Mouse (Mus musculus): Measurements from ENCODE around the gene Rimkla. TPM values are rescaled to one million over a fixed set of nuclear protein-coding genes. Genes with fewer than 3 reads are reported as not detected.

Gene Rimkla
- polyA plus RNA-seq, 1 experiment from 2014 or later = 0.67 TPM

- Histone ChIP-seq H3K4me3 (ENCODE audit: low read depth, low read length) (no peak overlapping the region), H3K27me3 (ENCODE audit: control insufficient read depth, insufficient read depth, low read length) (no peaks in the 10 kb centered on the region), H3K4me1 (ENCODE audit: control insufficient read depth, insufficient read depth, low read length) (no peaks in the 10 kb centered on the region), H3K9ac (ENCODE audit: low read length) (no peak overlapping the region), H3K27ac (replicated peaks; ENCODE audit: low read depth, low read length) (no peak overlapping the region), H3K9me3 (ENCODE audit: control insufficient read depth, low read length) (no peaks in the 10 kb centered on the region), H3K4me2 (ENCODE audit: low read depth, severe bottlenecking) (no peak overlapping the region), H3K36me3 (ENCODE audit: control insufficient read depth, insufficient read depth, low read length) (no peaks in the 10 kb centered on the region)
- DNase-seq (ENCODE audit: low spot score) (no peak), ATAC-seq (ENCODE audit: insufficient number of reproducible peaks, low FRiP score, low TSS enrichment, low read depth) (no peak)
Measured at GRCm38 (mm10) chr4:119526329-119526845, 34.0 kb upstream of the Rimkla start.

DNA sequence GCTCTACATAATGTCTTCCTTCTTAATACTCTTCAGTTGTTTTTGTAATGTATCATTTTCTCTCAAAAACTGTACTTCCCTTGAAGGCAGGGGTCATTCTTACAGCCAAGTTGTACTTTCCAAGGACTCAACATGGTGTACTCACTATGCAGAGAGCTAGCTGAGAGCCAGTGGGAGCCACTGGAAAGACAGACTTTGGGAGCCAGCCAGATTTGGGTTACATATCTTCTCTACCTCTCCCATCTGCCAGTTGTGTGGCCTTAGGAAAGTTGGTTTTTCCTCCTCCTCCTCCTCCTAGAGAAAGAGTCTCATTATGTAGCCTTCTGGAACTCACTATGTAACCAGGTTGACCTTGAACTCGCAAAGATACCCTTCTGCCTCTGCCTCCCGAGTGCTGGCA lies 32.0 kb upstream of the Rimkla start:
- no peaks in the 10 kb centered on the region for H3K4me1 ChIP-seq (ENCODE audit: control insufficient read depth, insufficient read depth, low read length)
- no peak overlapping the region for H3K4me2 ChIP-seq (ENCODE audit: low read depth, severe bottlenecking)
- H3K4me3 ChIP-seq (ENCODE audit: low read depth, low read length) = no peak overlapping the region
- WGBS = 82% methylated on average over 2 of the region's 2 CpGs
- H3K27me3 ChIP-seq (ENCODE audit: control insufficient read depth, insufficient read depth, low read length) = no peaks in the 10 kb centered on the region
- H3K27ac ChIP-seq (replicated peaks; ENCODE audit: low read depth, low read length) = no peak overlapping the region
- H3K36me3 ChIP-seq (ENCODE audit: control insufficient read depth, insufficient read depth, low read length) = no peaks in the 10 kb centered on the region
- H3K9me3 ChIP-seq (ENCODE audit: control insufficient read depth, low read length) = no peaks in the 10 kb centered on the region
- H3K9ac ChIP-seq (ENCODE audit: low read length) = no peak overlapping the region
- ATAC-seq (ENCODE audit: insufficient number of reproducible peaks, low FRiP score, low TSS enrichment, low read depth) (no peak), DNase-seq (ENCODE audit: low spot score) (no peak)

- Histone ChIP-seq H3K9me3 (ENCODE audit: control insufficient read depth, low read length) (no peaks in the 10 kb centered on the region), H3K4me1 (ENCODE audit: control insufficient read depth, insufficient read depth, low read length) (no peaks in the 10 kb centered on the region), H3K4me3 (ENCODE audit: low read depth, low read length) (no peak overlapping the region), H3K27ac (replicated peaks; ENCODE audit: low read depth, low read length) (no peak overlapping the region), H3K4me2 (ENCODE audit: low read depth, severe bottlenecking) (no peak overlapping the region), H3K9ac (ENCODE audit: low read length) (no peak overlapping the region), H3K36me3 (ENCODE audit: control insufficient read depth, insufficient read depth, low read length) (no peaks in the 10 kb centered on the region), H3K27me3 (ENCODE audit: control insufficient read depth, insufficient read depth, low read length) (no peaks in the 10 kb centered on the region)
- ATAC-seq (ENCODE audit: insufficient number of reproducible peaks, low FRiP score, low TSS enrichment, low read depth) (no peak), DNase-seq (ENCODE audit: low spot score) (no peak)
- WGBS = 79% methylated on average over 1 of the region's 1 CpGs
Measured at GRCm38 (mm10) chr4:119524010-119524409, 31.6 kb upstream of the Rimkla start.

GRCm38 (mm10) chr4:119523575-119523974 lies 31.1 kb upstream of the Rimkla start:
- Histone ChIP-seq H3K4me2 (ENCODE audit: low read depth, severe bottlenecking) (no peak overlapping the region), H3K4me1 (ENCODE audit: control insufficient read depth, insufficient read depth, low read length) (no peaks in the 10 kb centered on the region), H3K27ac (replicated peaks; ENCODE audit: low read depth, low read length) (no peak overlapping the region), H3K9ac (ENCODE audit: low read length) (no peak overlapping the region), H3K4me3 (ENCODE audit: low read depth, low read length) (no peak overlapping the region), H3K27me3 (ENCODE audit: control insufficient read depth, insufficient read depth, low read length) (no peaks in the 10 kb centered on the region), H3K9me3 (ENCODE audit: control insufficient read depth, low read length) (no peaks in the 10 kb centered on the region), H3K36me3 (ENCODE audit: control insufficient read depth, insufficient read depth, low read length) (no peaks in the 10 kb centered on the region)
- no peak for DNase-seq (ENCODE audit: low spot score)
- WGBS = 82% methylated on average over 4 of the region's 4 CpGs
- no peak for ATAC-seq (ENCODE audit: insufficient number of reproducible peaks, low FRiP score, low TSS enrichment, low read depth)

GRCm38 (mm10) chr4:119512731-119513141 lies 20.3 kb upstream of the Rimkla start:
- no peaks in the 10 kb centered on the region for H3K9me3 ChIP-seq (ENCODE audit: control insufficient read depth, low read length)
- 72% methylated on average over 3 of the region's 3 CpGs for WGBS
- H3K27ac ChIP-seq (replicated peaks; ENCODE audit: low read depth, low read length) = no peak overlapping the region
- DNase-seq (ENCODE audit: low spot score) (no peak), ATAC-seq (ENCODE audit: insufficient number of reproducible peaks, low FRiP score, low TSS enrichment, low read depth) (no peak)
- no peaks in the 10 kb centered on the region for H3K27me3 ChIP-seq (ENCODE audit: control insufficient read depth, insufficient read depth, low read length)
- no peak overlapping the region for H3K9ac ChIP-seq (ENCODE audit: low read length)
- no peak overlapping the region for H3K4me3 ChIP-seq (ENCODE audit: low read depth, low read length)
- H3K4me1 ChIP-seq (ENCODE audit: control insufficient read depth, insufficient read depth, low read length) = no peaks in the 10 kb centered on the region
- no peak overlapping the region for H3K4me2 ChIP-seq (ENCODE audit: low read depth, severe bottlenecking)
- H3K36me3 ChIP-seq (ENCODE audit: control insufficient read depth, insufficient read depth, low read length) = no peaks in the 10 kb centered on the region

GRCm38 (mm10) chr4:119511591-119511990 lies 19.2 kb upstream of the Rimkla start:
- WGBS = 54% methylated on average over 2 of the region's 2 CpGs
- Histone ChIP-seq H3K27ac (replicated peaks; ENCODE audit: low read depth, low read length) (no peak overlapping the region), H3K27me3 (ENCODE audit: control insufficient read depth, insufficient read depth, low read length) (no peaks in the 10 kb centered on the region), H3K4me2 (ENCODE audit: low read depth, severe bottlenecking) (no peak overlapping the region), H3K36me3 (ENCODE audit: control insufficient read depth, insufficient read depth, low read length) (no peaks in the 10 kb centered on the region), H3K9ac (ENCODE audit: low read length) (no peak overlapping the region), H3K4me1 (ENCODE audit: control insufficient read depth, insufficient read depth, low read length) (no peaks in the 10 kb centered on the region), H3K4me3 (ENCODE audit: low read depth, low read length) (no peak overlapping the region), H3K9me3 (ENCODE audit: control insufficient read depth, low read length) (no peaks in the 10 kb centered on the region)
- no peak for ATAC-seq (ENCODE audit: insufficient number of reproducible peaks, low FRiP score, low TSS enrichment, low read depth)
- DNase-seq (ENCODE audit: low spot score) = no peak

- ATAC-seq (ENCODE audit: insufficient number of reproducible peaks, low FRiP score, low TSS enrichment, low read depth) (no peak), DNase-seq (ENCODE audit: low spot score) (no peak)
- Histone ChIP-seq H3K27ac (replicated peaks; ENCODE audit: low read depth, low read length) (no peak overlapping the region), H3K9ac (ENCODE audit: low read length) (no peak overlapping the region), H3K4me3 (ENCODE audit: low read depth, low read length) (no peak overlapping the region), H3K27me3 (ENCODE audit: control insufficient read depth, insufficient read depth, low read length) (0 out of 2 replicates have a peak, but pooled peaks cover 1% of the 10 kb centered on the region), H3K4me2 (ENCODE audit: low read depth, severe bottlenecking) (no peak overlapping the region), H3K4me1 (ENCODE audit: control insufficient read depth, insufficient read depth, low read length) (no peaks in the 10 kb centered on the region), H3K9me3 (ENCODE audit: control insufficient read depth, low read length) (no peaks in the 10 kb centered on the region), H3K36me3 (ENCODE audit: control insufficient read depth, insufficient read depth, low read length) (no peaks in the 10 kb centered on the region)
- 64% methylated on average over 5 of the region's 5 CpGs for WGBS
Measured at GRCm38 (mm10) chr4:119498319-119498848, 6.0 kb upstream of the Rimkla start.

DNA sequence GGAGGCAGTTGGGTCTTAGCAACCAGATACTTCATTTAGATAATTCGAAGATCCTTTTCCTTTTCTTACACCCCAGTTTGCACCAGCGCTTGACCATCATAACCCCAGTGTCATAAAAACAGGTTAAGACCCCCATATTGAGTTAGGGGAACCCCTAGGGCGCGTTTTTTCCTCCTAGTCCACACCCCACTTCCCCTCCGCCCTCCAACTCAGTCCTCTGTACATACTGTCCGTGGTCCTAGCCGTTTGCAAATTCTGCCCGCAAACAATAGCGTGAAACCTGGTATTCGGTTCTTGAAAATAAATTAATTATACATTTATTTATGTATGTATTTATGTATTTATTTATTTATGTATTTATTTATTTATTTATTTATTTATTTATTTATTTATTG lies 502 bp upstream of the Rimkla start:
- ATAC-seq (ENCODE audit: insufficient number of reproducible peaks, low FRiP score, low TSS enrichment, low read depth) = no peak
- H3K9me3 ChIP-seq (ENCODE audit: control insufficient read depth, low read length) = no peaks in the 10 kb centered on the region
- 36% methylated on average over 10 of the region's 10 CpGs for WGBS
- H3K9ac ChIP-seq (ENCODE audit: low read length) = peak overlapping the region; percentile 47; the same call in 1 of the 2 replicates
- no peaks in the 10 kb centered on the region for H3K4me1 ChIP-seq (ENCODE audit: control insufficient read depth, insufficient read depth, low read length)
- H3K27me3 ChIP-seq (ENCODE audit: control insufficient read depth, insufficient read depth, low read length) = peaks cover 17% of the 10 kb centered on the region
- H3K4me2 ChIP-seq (ENCODE audit: low read depth, severe bottlenecking) = peak overlapping the region; percentile 90
- no peak overlapping the region for H3K27ac ChIP-seq (replicated peaks; ENCODE audit: low read depth, low read length)
- H3K4me3 ChIP-seq (ENCODE audit: low read depth, low read length) = peak overlapping the region; percentile 49
- no peak for DNase-seq (ENCODE audit: low spot score)
- H3K36me3 ChIP-seq (ENCODE audit: control insufficient read depth, insufficient read depth, low read length) = no peaks in the 10 kb centered on the region

DNA sequence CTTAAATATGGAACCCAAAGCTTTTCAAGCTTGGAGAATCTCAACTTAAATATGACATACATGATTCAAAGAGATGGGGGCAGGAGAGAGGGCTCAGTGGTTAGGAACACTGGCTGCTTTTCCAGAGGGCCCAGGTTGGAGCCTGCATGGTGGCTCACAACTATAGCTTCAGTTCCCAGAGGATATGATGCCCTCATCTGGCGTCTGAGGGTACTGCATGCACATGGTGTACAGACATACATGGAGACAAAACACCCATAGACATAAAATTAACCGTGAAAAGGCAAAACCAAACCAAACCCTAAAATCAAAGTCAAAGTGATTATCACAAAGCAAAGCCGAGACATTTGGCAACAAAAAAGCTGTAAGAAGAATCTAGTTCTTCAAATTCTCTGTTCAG lies 1.6 kb downstream of the Rimkla start:
- Histone ChIP-seq H3K27me3 (ENCODE audit: control insufficient read depth, insufficient read depth, low read length) (peaks cover 17% of the 10 kb centered on the region), H3K27ac (replicated peaks; ENCODE audit: low read depth, low read length) (no peak overlapping the region), H3K4me3 (ENCODE audit: low read depth, low read length) (no peak overlapping the region), H3K36me3 (ENCODE audit: control insufficient read depth, insufficient read depth, low read length) (no peaks in the 10 kb centered on the region), H3K4me2 (ENCODE audit: low read depth, severe bottlenecking) (no peak overlapping the region), H3K9me3 (ENCODE audit: control insufficient read depth, low read length) (no peaks in the 10 kb centered on the region), H3K9ac (ENCODE audit: low read length) (no peak overlapping the region), H3K4me1 (ENCODE audit: control insufficient read depth, insufficient read depth, low read length) (no peaks in the 10 kb centered on the region)
- no peak for ATAC-seq (ENCODE audit: insufficient number of reproducible peaks, low FRiP score, low TSS enrichment, low read depth)
- 73% methylated on average over 3 of the region's 3 CpGs for WGBS
- peak; percentile 65 for DNase-seq (ENCODE audit: low spot score)

All from limb, embryonic 11.5 days (tissue).